Mouse (Mus musculus) neural tube, embryonic 12.5 days (tissue): Measurements from ENCODE around the gene Ccdc173. TPM values are rescaled to one million over a fixed set of nuclear protein-coding genes. Genes with fewer than 3 reads are reported as not detected.
A peak's percentile ranks its signal among the peaks of the same experiment; 100 is the strongest.
"Not testable (repeated sequence)": the region's sequence is repeated elsewhere in the genome, so short reads cannot be mapped to it uniquely, and the experiment has no call there.

Experiments
- ATAC-seq: fragments of 200-750 bp; cut with Nextera tagmentation; 2 replicates; pipeline ENCODE4 v1.8.0; 2017; ENCODE audit warnings: low read depth, mild to moderate bottlenecking, moderate TSS enrichment, moderate library complexity; ENCODE audit not compliant: low FRiP score
- H3K27ac ChIP-seq: fragments of 300-500 bp; sonication (generic); 2 replicates; pipeline ENCODE4 v1.5.1; 2016
- H3K27me3 ChIP-seq: fragments of 300-500 bp; sonication (generic); replicated peaks from 2 replicates; pipeline ENCODE4 v1.6.1; 2016; ENCODE audit warnings: mild to moderate bottlenecking
- H3K36me3 ChIP-seq: fragments of 300-500 bp; sonication (generic); 2 replicates; pipeline ENCODE4 v1.6.1; 2016; ENCODE audit warnings: mild to moderate bottlenecking
- H3K4me1 ChIP-seq: fragments of 300-500 bp; sonication (generic); 2 replicates; pipeline ENCODE4 v1.6.1; 2016
- H3K4me2 ChIP-seq: fragments of 300-500 bp; sonication (generic); replicated peaks from 2 replicates; pipeline ENCODE4 v1.6.1; 2016; ENCODE audit warnings: mild to moderate bottlenecking
- H3K4me3 ChIP-seq: fragments of 300-500 bp; sonication (generic); 2 replicates; pipeline ENCODE4 v1.5.1; 2016
- H3K9ac ChIP-seq: fragments of 300-500 bp; sonication (generic); 2 replicates; pipeline ENCODE4 v1.6.1; 2016; ENCODE audit warnings: mild to moderate bottlenecking
- H3K9me3 ChIP-seq: fragments of 300-500 bp; sonication (generic); 2 replicates; pipeline ENCODE4 v1.6.1; 2016; ENCODE audit warnings: mild to moderate bottlenecking
- WGBS: fragments of 180-500 bp; shearing (Covaris S2); methylation state at CpG from one replicate; pipeline ENCODE4 v1.1.7; 2016; 5-methylcytosine and 5-hydroxymethylcytosine counted together
- polyA plus RNA-seq: library from polyadenylated mRNA; unstranded; fragments of >200 nt; fragmentation: Nextera tagmentation; extraction: Ambion mirVana; gene quantifications from 2 replicates; pipeline ENCODE4 v1.2.1, GENCODE M21; 2016

The Ccdc173 gene
- polyA plus RNA-seq, 1 experiment from 2014 or later: 4.7 TPM

DNA sequence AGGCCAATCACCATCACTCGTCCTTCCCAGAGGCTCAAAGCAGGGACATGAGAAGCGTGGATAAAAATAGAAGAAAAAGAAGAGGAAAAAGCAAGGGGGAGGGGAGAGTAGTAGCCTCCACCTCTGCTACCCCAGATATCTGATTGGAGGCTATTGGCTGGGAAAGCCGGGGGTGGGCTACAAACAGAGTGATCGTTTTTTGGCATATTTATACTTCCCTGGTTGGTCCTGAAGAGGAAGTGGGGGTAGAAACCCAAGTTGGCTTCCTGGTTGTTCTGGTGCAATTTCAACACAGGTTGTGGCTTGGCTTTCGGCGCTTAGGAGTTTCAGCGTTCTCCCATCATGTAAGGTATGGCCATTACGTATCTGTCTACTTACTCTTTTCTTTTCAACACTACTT lies 32.3 kb upstream of the Ccdc173 start, which contains the start of gene Klhl23:
Gene Klhl23 (plus strand): TSS at position 234 of the 400 bp plus-strand sequence.
- H3K9ac ChIP-seq: peak within 1 kb of the TSS; percentile 91
- peaks cover 12% of the 10 kb centered on the region; the same call in 1 of the 2 replicates for H3K4me1 ChIP-seq
- ATAC-seq: no peak
- H3K27me3 ChIP-seq: no peaks in the 10 kb centered on the region
- H3K4me3 ChIP-seq: peak within 1 kb of the TSS; percentile 93
- H3K4me2 ChIP-seq: peak within 1 kb of the TSS; percentile 83
- H3K36me3 ChIP-seq: no peaks in the 10 kb centered on the region
- no peaks in the 10 kb centered on the region for H3K9me3 ChIP-seq
- H3K27ac ChIP-seq: peak within 1 kb of the TSS; percentile 79
- 30% methylated on average over 8 of the region's 8 CpGs for WGBS

DNA sequence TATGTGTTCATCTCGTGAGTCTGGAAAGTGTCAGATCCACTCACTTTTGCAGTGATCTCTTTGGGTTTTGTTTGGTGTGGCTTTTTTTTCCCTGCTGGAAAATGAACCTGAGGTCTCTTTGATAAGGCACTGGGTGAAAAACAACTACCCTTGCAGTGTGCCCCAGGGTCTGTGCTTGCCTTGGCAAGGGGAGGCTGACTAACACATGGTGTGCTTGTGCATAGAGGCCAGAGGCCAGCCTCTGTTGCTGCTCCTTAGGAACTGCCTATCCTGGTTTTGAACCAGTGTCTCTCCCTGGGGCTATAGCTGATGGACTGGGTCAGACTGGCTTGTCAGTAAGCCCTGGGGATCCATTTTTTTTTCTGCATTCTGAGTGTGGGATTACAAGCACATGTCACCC lies 30.8 kb upstream of the Ccdc173 start:
- no peak for ATAC-seq
- Histone ChIP-seq H3K36me3 (no peaks in the 10 kb centered on the region), H3K27ac (no peak overlapping the region), H3K4me1 (peaks cover 12% of the 10 kb centered on the region; the same call in 1 of the 2 replicates), H3K27me3 (no peaks in the 10 kb centered on the region), H3K9ac (no peak overlapping the region), H3K4me2 (no peak overlapping the region), H3K4me3 (no peak overlapping the region), H3K9me3 (no peaks in the 10 kb centered on the region)
- 77% methylated on average over 1 of the region's 1 CpGs for WGBS

DNA sequence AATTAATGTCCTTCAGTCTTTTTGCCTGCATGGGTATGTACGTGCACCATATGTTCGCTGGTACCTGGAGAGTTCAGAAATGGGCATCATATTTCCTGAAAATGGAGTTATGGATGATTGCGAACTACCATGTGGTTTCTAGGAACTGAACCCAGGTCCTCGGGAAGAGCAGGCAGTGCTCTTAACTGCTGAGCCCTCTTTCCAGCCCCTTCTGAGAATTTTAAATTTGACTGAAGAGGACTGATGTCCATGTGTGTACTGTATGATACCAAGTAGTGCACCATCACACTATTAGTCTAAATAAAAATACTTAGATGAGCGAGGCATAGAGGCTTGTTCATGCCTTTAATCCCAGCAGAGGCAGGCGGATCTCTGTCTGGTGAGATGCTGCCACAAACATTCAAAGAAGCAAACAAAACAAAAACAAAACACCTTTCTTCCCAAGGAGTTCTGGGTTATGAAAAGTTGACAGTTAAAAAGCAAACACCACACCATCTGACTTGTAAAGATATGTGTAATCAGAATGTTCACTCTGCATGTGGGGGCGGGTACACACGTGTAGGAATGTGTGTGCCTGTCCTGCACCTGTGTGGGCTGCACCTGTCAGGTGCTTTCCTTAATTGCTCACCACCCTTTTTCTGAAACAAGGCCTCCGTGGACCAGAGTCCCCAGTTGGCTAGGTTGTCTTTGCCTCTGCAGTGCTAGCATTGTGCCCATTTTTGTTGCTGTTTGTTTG lies 29.1 kb upstream of the Ccdc173 start:
- no peak for ATAC-seq
- no peak overlapping the region for H3K4me3 ChIP-seq
- H3K27me3 ChIP-seq: no peaks in the 10 kb centered on the region
- WGBS: 83% methylated on average over 9 of the region's 9 CpGs
- H3K36me3 ChIP-seq: no peaks in the 10 kb centered on the region
- H3K4me2 ChIP-seq: no peak overlapping the region
- H3K27ac ChIP-seq: no peak overlapping the region
- no peaks in the 10 kb centered on the region for H3K4me1 ChIP-seq
- H3K9me3 ChIP-seq: no peaks in the 10 kb centered on the region
- no peak overlapping the region for H3K9ac ChIP-seq

DNA sequence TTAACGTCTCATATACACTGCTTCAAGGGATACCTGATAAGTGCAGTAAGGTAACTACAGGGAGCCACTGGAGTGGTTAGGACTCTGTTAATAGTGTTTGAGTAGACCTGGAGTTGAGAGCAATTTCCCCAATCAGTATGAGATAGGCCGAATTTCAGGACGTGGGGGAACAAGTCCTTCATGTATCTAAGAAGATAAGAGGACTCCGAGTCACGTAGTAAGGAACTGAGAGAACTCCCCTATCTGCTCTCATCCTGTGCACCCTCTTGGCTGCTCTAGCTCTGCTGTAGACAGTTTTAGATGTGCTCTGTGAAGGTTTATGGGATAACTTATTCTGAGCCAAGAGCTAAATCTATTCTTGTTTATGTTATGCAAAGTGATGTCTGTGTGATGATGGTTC lies 27.2 kb upstream of the Ccdc173 start:
- no peaks in the 10 kb centered on the region for H3K36me3 ChIP-seq
- no peak overlapping the region for H3K4me3 ChIP-seq
- no peak for ATAC-seq
- H3K9ac ChIP-seq: no peak overlapping the region
- no peak overlapping the region for H3K27ac ChIP-seq
- no peaks in the 10 kb centered on the region for H3K4me1 ChIP-seq
- no peak overlapping the region for H3K4me2 ChIP-seq
- no peaks in the 10 kb centered on the region for H3K9me3 ChIP-seq
- no peaks in the 10 kb centered on the region for H3K27me3 ChIP-seq
- WGBS: 90% methylated on average over 5 of the region's 5 CpGs

DNA sequence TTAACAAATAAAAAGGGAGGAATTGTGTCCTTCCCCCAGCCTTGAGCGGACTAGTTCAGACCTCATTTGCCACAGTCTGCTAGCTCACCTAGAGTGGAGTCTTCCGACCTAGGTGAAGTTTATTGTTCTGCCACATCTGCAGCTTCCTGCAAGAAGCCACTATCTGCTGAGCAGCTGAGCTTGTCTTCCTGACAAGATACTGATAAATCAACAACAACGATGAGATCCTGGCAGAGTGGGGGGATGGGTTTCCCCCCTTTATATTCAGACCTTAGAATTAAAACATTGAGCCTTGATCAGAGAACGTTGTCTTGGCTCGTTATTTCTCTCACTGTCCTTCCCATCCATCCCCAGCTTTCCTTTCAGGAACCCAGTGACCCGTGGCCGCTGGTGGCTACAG lies 22.0 kb upstream of the Ccdc173 start:
- not testable (repeated sequence) for H3K27me3 ChIP-seq, H3K36me3 ChIP-seq, H3K27ac ChIP-seq, ATAC-seq, H3K9ac ChIP-seq, H3K4me3 ChIP-seq, H3K4me1 ChIP-seq, H3K4me2 ChIP-seq, H3K9me3 ChIP-seq
- WGBS: 76% methylated on average over 7 of the region's 7 CpGs

DNA sequence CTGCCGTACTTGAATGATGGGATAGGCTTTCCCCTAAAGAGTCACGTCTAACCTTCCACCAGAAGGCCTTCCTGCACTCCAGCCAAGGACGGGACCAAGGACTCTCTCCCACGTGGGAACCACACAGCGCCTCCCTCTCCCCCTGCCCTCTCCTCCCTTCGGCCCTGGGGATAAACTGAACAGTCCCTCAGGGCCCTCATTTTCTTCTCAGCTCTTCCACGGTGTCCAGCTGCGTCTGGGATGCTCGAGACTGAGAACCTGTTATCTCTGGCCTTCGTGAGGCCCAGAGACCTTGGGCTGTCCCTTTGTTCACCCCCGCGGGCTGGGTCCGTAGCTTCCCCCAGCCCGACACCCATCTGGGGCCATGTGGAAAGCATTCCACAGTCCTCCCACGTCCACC lies 20.8 kb upstream of the Ccdc173 start:
- H3K4me1 ChIP-seq: no peaks in the 10 kb centered on the region
- no peaks in the 10 kb centered on the region for H3K36me3 ChIP-seq
- H3K9me3 ChIP-seq: no peaks in the 10 kb centered on the region
- H3K4me2 ChIP-seq: no peak overlapping the region
- H3K27ac ChIP-seq: no peak overlapping the region
- H3K4me3 ChIP-seq: no peak overlapping the region
- H3K9ac ChIP-seq: no peak overlapping the region
- no peaks in the 10 kb centered on the region for H3K27me3 ChIP-seq
- 74% methylated on average over 15 of the region's 15 CpGs for WGBS
- ATAC-seq: no peak

DNA sequence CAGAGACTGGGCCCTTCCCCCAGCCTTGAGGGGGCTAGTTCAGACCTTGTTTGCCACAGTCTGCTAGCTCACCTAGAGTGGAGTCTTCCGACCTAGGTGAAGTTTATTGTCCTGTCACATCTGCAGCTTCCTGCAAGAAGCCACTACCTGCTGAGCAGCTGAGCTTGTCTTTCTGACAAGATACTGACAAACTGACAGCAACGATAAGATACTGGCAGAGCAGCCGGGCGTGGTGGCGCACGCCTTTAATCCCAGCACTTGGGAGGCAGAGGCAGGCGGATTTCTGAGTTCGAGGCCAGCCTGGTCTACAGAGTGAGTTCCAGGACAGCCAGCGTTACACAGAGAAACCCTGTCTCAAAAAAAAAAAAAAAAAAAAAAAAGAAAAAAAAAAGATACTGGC lies 15.3 kb upstream of the Ccdc173 start:
- not testable (repeated sequence) for H3K4me2 ChIP-seq, H3K4me1 ChIP-seq, H3K4me3 ChIP-seq, ATAC-seq, H3K9ac ChIP-seq, H3K27me3 ChIP-seq, H3K36me3 ChIP-seq, H3K9me3 ChIP-seq, H3K27ac ChIP-seq
- WGBS: 90% methylated on average over 9 of the region's 9 CpGs

DNA sequence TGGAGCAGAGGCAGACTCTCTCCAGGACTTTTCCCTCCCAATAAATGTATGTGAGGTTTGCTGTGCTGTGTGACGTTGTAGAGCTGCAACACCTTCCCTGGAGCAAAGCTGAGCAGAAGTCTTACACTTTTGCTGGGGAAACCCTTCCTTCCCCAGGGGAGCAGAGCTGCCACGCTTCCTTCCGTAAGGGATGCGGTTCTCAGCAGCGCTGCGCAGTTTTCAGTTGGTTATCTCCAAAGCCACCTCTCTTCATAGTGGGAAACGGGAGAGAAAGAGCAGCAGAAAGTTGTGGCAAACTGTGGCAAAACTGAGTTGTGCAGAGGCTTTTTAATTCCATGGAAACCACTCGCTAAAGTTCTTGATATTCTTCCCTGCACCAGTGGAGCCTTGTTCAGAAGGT lies 14.4 kb upstream of the Ccdc173 start:
- H3K9me3 ChIP-seq: no peaks in the 10 kb centered on the region
- H3K4me2 ChIP-seq: no peak overlapping the region
- H3K27me3 ChIP-seq: no peaks in the 10 kb centered on the region
- no peak overlapping the region for H3K4me3 ChIP-seq
- WGBS: 74% methylated on average over 8 of the region's 8 CpGs
- ATAC-seq: no peak
- H3K4me1 ChIP-seq: no peaks in the 10 kb centered on the region; the same call in 1 of the 2 replicates
- no peaks in the 10 kb centered on the region for H3K36me3 ChIP-seq
- H3K27ac ChIP-seq: no peak overlapping the region
- H3K9ac ChIP-seq: no peak overlapping the region

DNA sequence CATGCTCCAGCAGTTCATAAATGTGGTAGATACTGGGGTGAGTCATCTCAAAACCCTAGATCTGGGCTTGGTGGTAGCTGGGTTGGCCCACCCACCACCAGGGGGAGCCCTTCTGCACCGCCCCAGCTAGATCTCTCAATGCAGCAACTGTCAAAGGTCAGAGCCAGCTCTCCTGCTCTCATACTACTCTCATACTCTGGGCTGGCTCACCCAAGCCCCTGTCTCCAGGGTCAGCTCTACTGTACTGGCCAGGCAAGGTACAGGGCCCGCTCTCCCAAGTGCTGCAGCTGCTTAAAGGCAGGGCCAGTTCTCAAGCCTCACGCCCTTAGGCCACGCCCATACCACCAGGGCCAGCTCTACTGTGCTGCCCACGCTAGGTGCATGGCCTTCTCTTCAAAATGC lies 13.5 kb upstream of the Ccdc173 start:
- H3K4me1 ChIP-seq: no peaks in the 10 kb centered on the region; the same call in 1 of the 2 replicates
- peaks cover 2% of the 10 kb centered on the region for H3K36me3 ChIP-seq
- WGBS: 50% methylated on average over 5 of the region's 5 CpGs
- 0 out of 2 replicates have a peak, but pooled peaks have one; percentile 9 for ATAC-seq
- H3K9me3 ChIP-seq: no peaks in the 10 kb centered on the region; the same call in 1 of the 2 replicates
- no peak overlapping the region for H3K27ac ChIP-seq
- H3K4me3 ChIP-seq: no peak overlapping the region
- H3K27me3 ChIP-seq: no peaks in the 10 kb centered on the region
- H3K9ac ChIP-seq: no peak overlapping the region
- H3K4me2 ChIP-seq: no peak overlapping the region

DNA sequence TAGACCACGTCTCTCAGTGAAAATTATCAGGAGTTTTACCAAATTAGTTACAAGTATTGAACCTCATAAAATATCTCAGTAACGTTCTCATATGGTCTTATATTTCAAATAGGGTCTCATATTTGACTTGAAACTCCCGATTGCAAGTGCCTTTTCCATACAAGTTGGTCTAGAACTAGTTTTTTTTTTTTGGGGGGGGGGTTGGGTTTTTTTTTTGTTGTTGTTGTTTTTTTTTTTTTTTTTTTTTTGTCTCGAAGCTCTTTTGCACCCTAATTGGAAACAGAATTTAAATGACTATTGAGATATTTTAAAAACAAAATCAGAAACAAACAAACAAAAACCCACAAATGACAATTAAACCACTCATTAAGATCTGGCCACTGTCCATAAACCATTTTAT lies 1.3 kb upstream of the Ccdc173 start:
- ATAC-seq: no peak
- no peak overlapping the region for H3K9ac ChIP-seq
- no peak overlapping the region for H3K4me3 ChIP-seq
- 71% methylated on average over 4 of the region's 4 CpGs for WGBS
- no peaks in the 10 kb centered on the region for H3K9me3 ChIP-seq
- no peaks in the 10 kb centered on the region for H3K4me1 ChIP-seq
- peak overlapping the region; percentile 83 for H3K4me2 ChIP-seq
- no peak overlapping the region for H3K27ac ChIP-seq
- peaks cover 34% of the 10 kb centered on the region for H3K36me3 ChIP-seq
- no peaks in the 10 kb centered on the region for H3K27me3 ChIP-seq

DNA sequence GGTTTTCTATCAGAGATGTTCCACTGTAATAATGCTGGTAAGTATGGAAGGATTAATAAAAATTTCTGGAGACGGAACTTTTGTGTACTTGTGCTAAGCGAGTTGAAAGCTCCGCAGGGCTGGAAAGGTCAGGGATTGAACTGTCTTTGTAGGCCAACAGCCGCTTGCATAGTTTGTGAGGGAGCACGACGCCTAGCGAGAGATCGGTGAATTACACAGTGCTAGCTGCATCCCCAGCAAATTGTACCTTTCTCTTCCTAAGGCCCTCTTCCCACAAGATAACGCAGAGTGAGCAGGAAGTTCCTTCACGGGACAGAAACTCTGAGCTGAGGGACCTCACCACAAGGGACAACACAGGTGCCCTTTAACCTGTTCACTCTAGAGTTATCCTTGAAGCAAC lies 910 bp upstream of the Ccdc173 start:
- H3K9me3 ChIP-seq: no peaks in the 10 kb centered on the region
- peak; percentile 56; the same call in 1 of the 2 replicates for ATAC-seq
- peak overlapping the region; percentile 83 for H3K4me2 ChIP-seq
- peaks cover 29% of the 10 kb centered on the region for H3K36me3 ChIP-seq
- H3K4me3 ChIP-seq: peak overlapping the region; percentile 69
- no peaks in the 10 kb centered on the region for H3K27me3 ChIP-seq
- H3K9ac ChIP-seq: peak overlapping the region; percentile 82; the same call in 1 of the 2 replicates
- WGBS: 2% methylated on average over 10 of the region's 10 CpGs
- no peak overlapping the region for H3K27ac ChIP-seq
- no peaks in the 10 kb centered on the region for H3K4me1 ChIP-seq

DNA sequence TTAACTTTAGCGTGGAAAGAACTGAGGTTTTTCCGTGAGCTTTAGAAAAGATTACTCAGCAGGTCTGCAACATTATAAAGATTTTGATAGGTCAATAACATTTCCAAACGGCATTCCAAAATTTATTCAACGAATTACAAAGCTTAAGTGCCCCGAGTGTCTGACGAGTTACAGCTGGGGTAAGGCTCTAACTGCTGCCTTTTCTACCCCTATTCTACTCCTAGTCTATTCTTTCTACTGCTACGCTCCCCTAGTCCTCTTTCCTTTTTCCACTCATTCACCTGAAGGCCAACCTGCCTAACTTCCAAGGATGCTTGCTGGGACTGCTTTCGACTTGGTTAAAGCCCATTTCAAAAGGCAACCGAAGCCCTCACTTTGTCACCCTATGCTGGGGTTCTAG lies 401 bp downstream of the Ccdc173 start:
- Histone ChIP-seq H3K27me3 (no peaks in the 10 kb centered on the region), H3K9me3 (no peaks in the 10 kb centered on the region), H3K9ac (peak overlapping the region; percentile 53; the same call in 1 of the 2 replicates), H3K4me1 (no peaks in the 10 kb centered on the region), H3K27ac (peak overlapping the region; percentile 8; the same call in 1 of the 2 replicates), H3K4me2 (peak overlapping the region; percentile 83), H3K4me3 (peak overlapping the region; percentile 69), H3K36me3 (peaks cover 19% of the 10 kb centered on the region)
- ATAC-seq: peak; percentile 45; the same call in 1 of the 2 replicates
- WGBS: 32% methylated on average over 9 of the region's 9 CpGs

DNA sequence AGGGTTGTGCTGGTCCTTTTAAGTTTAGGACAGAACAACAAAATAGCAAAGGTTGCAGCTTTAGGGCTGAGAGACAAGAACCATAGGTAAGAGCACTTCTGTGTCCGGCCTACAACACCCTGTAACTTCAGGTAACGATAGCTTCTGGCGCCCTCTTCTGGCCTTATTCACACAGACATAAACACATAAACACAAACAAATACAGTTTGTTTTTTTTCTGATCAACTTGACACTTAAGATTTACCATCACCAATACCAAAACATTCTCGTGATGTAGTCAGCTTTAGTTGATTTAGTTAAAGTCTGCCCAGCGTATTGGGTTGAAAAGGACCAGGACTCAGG lies 10.6 kb downstream of the Ccdc173 start:
- WGBS: 47% methylated on average over 5 of the region's 5 CpGs
- H3K27me3 ChIP-seq: no peaks in the 10 kb centered on the region
- H3K4me3 ChIP-seq: no peak overlapping the region
- no peak for ATAC-seq
- no peaks in the 10 kb centered on the region for H3K9me3 ChIP-seq
- H3K4me1 ChIP-seq: no peaks in the 10 kb centered on the region
- H3K36me3 ChIP-seq: peaks cover 17% of the 10 kb centered on the region
- no peak overlapping the region for H3K4me2 ChIP-seq
- no peak overlapping the region for H3K27ac ChIP-seq
- no peak overlapping the region for H3K9ac ChIP-seq
